Mouse (Mus musculus): Measurements from ENCODE around the gene Trim24.

- TF ChIP-seq POLR2A (IDR thresholded peaks at IDR 0.05; ENCODE audit: insufficient read depth, low read depth, low read length), result no peak
- TF ChIP-seq CTCF (IDR thresholded peaks at IDR 0.05; ENCODE audit: insufficient read depth, low read depth, low read length), result no peak
Observed at GRCm38 (mm10) chr6:37893586-37893985, 23.0 kb downstream of the Trim24 start.

All from olfactory bulb, adult 2 months (tissue).